22 mouse cellular contexts compared by ENCODE assay signal in genomic region chr10:18826107-18826506, GRCm38 (mm10). TPM values are rescaled to one million over a fixed set of nuclear protein-coding genes. Genes with fewer than 3 reads are reported as not detected.
A peak's percentile ranks its signal among the peaks of the same experiment; 100 is the strongest.
DNase-seq lines count a peak whose midpoint lies in the region; ATAC-seq lines count a peak whose summit lies in the region.
"Had no signal": no experiment of that assay in that cellular context is flagged by ENCODE, and none has a peak within 500 bp of the region (broad histone marks: within the 10 kb centered on the region; RNA-seq: fewer than 3 reads in every experiment).

No protein-coding gene starts in this region.

- ATAC-seq in granulocyte monocyte progenitor cell, adult 5-6 weeks (replicated peaks; ENCODE audit: poor library complexity, severe bottlenecking) = peak; percentile 82
- peak; percentile 78 for ATAC-seq in megakaryocyte, adult 5-6 weeks (ENCODE audit: poor library complexity, severe bottlenecking)
- no peak for ATAC-seq in monocyte, adult 5-6 weeks (replicated peaks; ENCODE audit: insufficient number of reproducible peaks, low FRiP score, low TSS enrichment, poor library complexity, severe bottlenecking)
- ATAC-seq: forebrain, embryonic 13.5 days; forebrain, embryonic 15.5 days; forebrain, postnatal 0 days had no signal

- DNase-seq in 416B (ENCODE audit: low read depth) (peak; percentile 51), MEL-GATA-1-ER (ENCODE audit: extremely low read depth, low read depth) (peak; percentile 11), liver (no peak)
- DNase-seq in kidney, postnatal 10 days = no peak
- DNase-seq in adrenal gland, postnatal 10 days = no peak
- DNase-seq: adrenal gland, adult 8-10 months; adrenal gland, postnatal 25 days; cerebellum, adult 11 months; cerebellum, adult 18-20 months; cerebellum, adult 8-10 months; cerebellum, adult 9-11 months; cerebellum, postnatal 14 days; cerebellum, postnatal 36 days; forebrain, postnatal 0 days had no signal

RNA-seq across cellular contexts. Expression of gene Perp, which starts 18.7 kb away (rescaled TPM):
- total RNA-seq in granulocyte monocyte progenitor cell, adult 5-6 weeks (2014; fragmentation: Nextera tagmentation) = 0.88 and 2.6 TPM in 2 replicates
- 2.0 and 2.7 TPM in 2 replicates for total RNA-seq in granulocyte monocyte progenitor cell, adult 5-6 weeks (2017)
- 2.8 and 3.1 TPM in 2 replicates for total RNA-seq in megakaryocyte, adult 5-6 weeks (2015)
- total RNA-seq in megakaryocyte, adult 5-6 weeks (2017) = 4.1 and 4.6 TPM in 2 replicates
- 2.4 to 14.3 TPM (median 11.1 TPM) in 3 replicates for total RNA-seq in monocyte, adult 5-6 weeks (2017)
- total RNA-seq in adrenal gland, postnatal 10 days (2021) = 10 to 100 TPM in 1 of 2 experiments, 1 to 10 TPM in 1; 7.8 to 15.7 TPM

RNA-seq across cellular contexts. Expression of gene Gm4922, which starts 39.5 kb away (rescaled TPM):
- not detected in 2 replicates for total RNA-seq in granulocyte monocyte progenitor cell, adult 5-6 weeks (2014; fragmentation: Nextera tagmentation)
- total RNA-seq in granulocyte monocyte progenitor cell, adult 5-6 weeks (2017) = not detected in 2 replicates
- total RNA-seq in megakaryocyte, adult 5-6 weeks (2015) = not detected in 2 replicates
- not detected in 2 replicates for total RNA-seq in megakaryocyte, adult 5-6 weeks (2017)
- total RNA-seq in monocyte, adult 5-6 weeks (2017) = not detected in 3 replicates
- not detected for total RNA-seq in adrenal gland, postnatal 10 days (2021)
- total RNA-seq: adrenal gland, adult 18-20 months; adrenal gland, adult 8-10 months; adrenal gland, postnatal 25 days; adrenal gland, postnatal 4 days; ES-E14; forebrain, postnatal 0 days had no signal

Comparison
In these comparisons a context has a peak if more than half of its experiments do, and no peak if none do; other contexts are left out.
1. DNase-seq: peak in 416B (single experiment) and MEL-GATA-1-ER (single experiment); none in liver (single experiment), kidney, postnatal 10 days (single experiment) and adrenal gland, postnatal 10 days (single experiment).